Mouse (Mus musculus): ENCODE data around the gene Ibsp. TPM values are rescaled to one million over a fixed set of nuclear protein-coding genes. Genes with fewer than 3 reads are reported as not detected.

Ibsp gene
- total and polyA plus RNA-seq, 2 experiments from 2014 or later: not detected

- DNase-seq (ENCODE audit: low spot score): peak; percentile 30
- Histone ChIP-seq H3K27ac (ENCODE audit: low read depth) (peak overlapping the region; percentile 38; the same call in 1 of the 2 replicates), H3K4me1 (ENCODE audit: control insufficient read depth, insufficient read depth) (peaks cover 9% of the 10 kb centered on the region), H3K36me3 (replicated peaks; ENCODE audit: control insufficient read depth, insufficient read depth, low read length) (no peaks in the 10 kb centered on the region), H3K4me2 (ENCODE audit: low read depth, low read length) (peak overlapping the region; percentile 33; the same call in 1 of the 2 replicates), H3K9ac (replicated peaks; ENCODE audit: low read depth, low read length) (no peak overlapping the region), H3K4me3 (ENCODE audit: low read depth, low read length) (no peak overlapping the region), H3K27me3 (ENCODE audit: control insufficient read depth, insufficient read depth, low read length) (no peaks in the 10 kb centered on the region), H3K9me3 (replicated peaks; ENCODE audit: control insufficient read depth, low read length) (no peaks in the 10 kb centered on the region)
- TF ChIP-seq EP300 (IDR thresholded peaks at IDR 0.05; ENCODE audit: low read depth) (no peak), CTCF (IDR thresholded peaks at IDR 0.05; ENCODE audit: low read depth) (no peak)
- 9% methylated on average over 7 of the region's 7 CpGs for WGBS
- no peak for ATAC-seq (ENCODE audit: insufficient read depth, low read depth)
Observed at GRCm38 (mm10) chr5:104358592-104358991, 59.6 kb downstream of the Ibsp start.

GRCm38 (mm10) chr5:104359257-104359656, 60.3 kb downstream of the Ibsp start:
- no peak for TF ChIP-seq CTCF (IDR thresholded peaks at IDR 0.05; ENCODE audit: low read depth)
- TF ChIP-seq EP300 (IDR thresholded peaks at IDR 0.05; ENCODE audit: low read depth): no peak
- Histone ChIP-seq H3K4me1 (ENCODE audit: control insufficient read depth, insufficient read depth) (peaks cover 9% of the 10 kb centered on the region), H3K4me2 (ENCODE audit: low read depth, low read length) (no peak overlapping the region), H3K27ac (ENCODE audit: low read depth) (no peak overlapping the region), H3K9me3 (replicated peaks; ENCODE audit: control insufficient read depth, low read length) (no peaks in the 10 kb centered on the region), H3K36me3 (replicated peaks; ENCODE audit: control insufficient read depth, insufficient read depth, low read length) (no peaks in the 10 kb centered on the region), H3K4me3 (ENCODE audit: low read depth, low read length) (no peak overlapping the region), H3K9ac (replicated peaks; ENCODE audit: low read depth, low read length) (no peak overlapping the region), H3K27me3 (ENCODE audit: control insufficient read depth, insufficient read depth, low read length) (no peaks in the 10 kb centered on the region)
- no peak for DNase-seq (ENCODE audit: low spot score)
- ATAC-seq (ENCODE audit: insufficient read depth, low read depth): no peak
- WGBS: 67% methylated on average over 6 of the region's 6 CpGs

Small RNAs within 50 kb of the gene (microRNA-seq; reads per million reads assigned to microRNA genes)
- not detected for gene Gm23616

Other genes starting within 250 kb of the Ibsp start
- not detected in 2 replicates for gene Gm17660, start 221.6 kb upstream of the Ibsp start, total RNA-seq (2014; rRNA removed; ENCODE audit: low replicate concordance)
- gene Gm17660, start 221.6 kb upstream of the Ibsp start, polyA plus RNA-seq (2015; fragmentation: Nextera tagmentation; extraction: Ambion mirVana): not detected in 2 replicates
- 123 and 168 TPM in 2 replicates for gene Sparcl1, start 185.4 kb upstream of the Ibsp start, total RNA-seq (2014; rRNA removed; ENCODE audit: low replicate concordance)
- gene Sparcl1, start 185.4 kb upstream of the Ibsp start, polyA plus RNA-seq (2015; fragmentation: Nextera tagmentation; extraction: Ambion mirVana): 97.3 and 99.0 TPM in 2 replicates
- gene Dspp, start 128.5 kb upstream of the Ibsp start, total RNA-seq (2014; rRNA removed; ENCODE audit: low replicate concordance): not detected in 2 replicates
- gene Dspp, start 128.5 kb upstream of the Ibsp start, polyA plus RNA-seq (2015; fragmentation: Nextera tagmentation; extraction: Ambion mirVana): not detected in 2 replicates
- not detected in 2 replicates for gene Dmp1, start 96.6 kb upstream of the Ibsp start, total RNA-seq (2014; rRNA removed; ENCODE audit: low replicate concordance)
- 0.05 TPM in 1 of 2 replicates, not detected in the other for gene Dmp1, start 96.6 kb upstream of the Ibsp start, polyA plus RNA-seq (2015; fragmentation: Nextera tagmentation; extraction: Ambion mirVana)
- gene Mepe, start 26.2 kb downstream of the Ibsp start, total RNA-seq (2014; rRNA removed; ENCODE audit: low replicate concordance): not detected in 2 replicates
- not detected in 2 replicates for gene Mepe, start 26.2 kb downstream of the Ibsp start, polyA plus RNA-seq (2015; fragmentation: Nextera tagmentation; extraction: Ambion mirVana)
- gene Spp1, start 135.9 kb downstream of the Ibsp start, total RNA-seq (2014; rRNA removed; ENCODE audit: low replicate concordance): 0.53 and 3.4 TPM in 2 replicates
- gene Spp1, start 135.9 kb downstream of the Ibsp start, polyA plus RNA-seq (2015; fragmentation: Nextera tagmentation; extraction: Ambion mirVana): 11.2 and 34.8 TPM in 2 replicates
- gene Pkd2, start 160.3 kb downstream of the Ibsp start, total RNA-seq (2014; rRNA removed; ENCODE audit: low replicate concordance): 15.4 and 29.4 TPM in 2 replicates
- 4.5 and 4.7 TPM in 2 replicates for gene Pkd2, start 160.3 kb downstream of the Ibsp start, polyA plus RNA-seq (2015; fragmentation: Nextera tagmentation; extraction: Ambion mirVana)
- gene BC005561, start 209.2 kb downstream of the Ibsp start, total RNA-seq (2014; rRNA removed; ENCODE audit: low replicate concordance): 3.1 and 3.5 TPM in 2 replicates
- 5.0 and 5.6 TPM in 2 replicates for gene BC005561, start 209.2 kb downstream of the Ibsp start, polyA plus RNA-seq (2015; fragmentation: Nextera tagmentation; extraction: Ambion mirVana)

Data from heart, postnatal 0 days (tissue).